Mouse (Mus musculus) limb, embryonic 14.5 days (tissue): ENCODE measurements around the gene Smg7. TPM values are rescaled to one million over a fixed set of nuclear protein-coding genes. Genes with fewer than 3 reads are reported as not detected.

Experiments used
- ATAC-seq: fragments of 200-750 bp; cut with Nextera tagmentation; 2 replicates; pipeline ENCODE4 v1.8.0; 2017; ENCODE audit warnings: low read depth, moderate number of reproducible peaks, moderate TSS enrichment; ENCODE audit not compliant: low FRiP score
- DNase-seq: peaks from one replicate; pipeline ENCODE4 v3.0.0-alpha.2; 2015; ENCODE audit warnings: low spot score
- H3K27ac ChIP-seq: fragments of 300-500 bp; sonication (generic); replicated peaks from 2 replicates; pipeline ENCODE4 v1.5.1; 2014; ENCODE audit warnings: low read depth, mild to moderate bottlenecking, low read length, moderate library complexity, mixed read lengths
- H3K27me3 ChIP-seq: fragments of 300-500 bp; sonication (generic); 2 replicates; pipeline ENCODE4 v1.6.1; 2014; ENCODE audit warnings: low read length, mixed read lengths; ENCODE audit not compliant: control insufficient read depth, insufficient read depth
- H3K36me3 ChIP-seq: fragments of 300-500 bp; sonication (generic); 2 replicates; pipeline ENCODE4 v1.6.1; 2014; ENCODE audit warnings: mild to moderate bottlenecking, low read length, moderate library complexity, mixed read lengths; ENCODE audit not compliant: control insufficient read depth, insufficient read depth
- H3K4me1 ChIP-seq: fragments of 300-500 bp; sonication (generic); 2 replicates; pipeline ENCODE4 v1.6.1; 2014; ENCODE audit warnings: antibody characterized with exemption, low read length, mixed read lengths; ENCODE audit not compliant: control insufficient read depth, insufficient read depth
- H3K4me2 ChIP-seq: fragments of 300-500 bp; sonication (generic); replicated peaks from 2 replicates; pipeline ENCODE4 v1.6.1; 2014; ENCODE audit warnings: low read depth, mild to moderate bottlenecking, low read length, moderate library complexity; ENCODE audit not compliant: severe bottlenecking
- H3K4me3 ChIP-seq: fragments of 300-500 bp; sonication (generic); replicated peaks from 2 replicates; pipeline ENCODE4 v1.5.1; 2014; ENCODE audit warnings: low read length
- H3K9ac ChIP-seq: fragments of 300-500 bp; sonication (generic); 2 replicates; pipeline ENCODE4 v1.6.1; 2014; ENCODE audit warnings: mild to moderate bottlenecking, low read depth, low read length, moderate library complexity; ENCODE audit not compliant: severe bottlenecking
- H3K9me3 ChIP-seq: fragments of 300-500 bp; sonication (generic); 2 replicates; pipeline ENCODE4 v1.6.1; 2016; ENCODE audit warnings: low read length; ENCODE audit not compliant: control insufficient read depth
- POLR2A ChIP-seq: fragments of 200-500 bp; IDR thresholded peaks from 2 replicates; pipeline ENCODE4 v1.8.0; 2012; ENCODE audit warnings: inconsistent platforms, mild to moderate bottlenecking, moderate library complexity, borderline replicate concordance; ENCODE audit not compliant: insufficient read depth, insufficient read length; ENCODE audit errors: extremely low read depth
- WGBS: fragments of 180-500 bp; shearing (Covaris S2); extraction: QIAGEN DNeasy Blood & Tissue Kit; methylation state at CpG from one replicate; pipeline ENCODE4 v1.1.7; 2014; 5-methylcytosine and 5-hydroxymethylcytosine counted together
- polyA plus RNA-seq, 2 experiments: library from polyadenylated mRNA; depleted of rRNA in 1 of 2; stranded (reverse) in 1 of 2; unstranded in 1 of 2; fragments of >200 nt; fragmentation: Nextera tagmentation in 1 of 2; extraction: Ambion mirVana in 1 of 2; gene quantifications; 2 replicates each; pipeline versions ENCODE4 v1.2.1 to v1.2.3; 2012 to 2014

The Smg7 gene
- polyA plus RNA-seq, 2 experiments = 30.0 to 37.3 TPM

DNA sequence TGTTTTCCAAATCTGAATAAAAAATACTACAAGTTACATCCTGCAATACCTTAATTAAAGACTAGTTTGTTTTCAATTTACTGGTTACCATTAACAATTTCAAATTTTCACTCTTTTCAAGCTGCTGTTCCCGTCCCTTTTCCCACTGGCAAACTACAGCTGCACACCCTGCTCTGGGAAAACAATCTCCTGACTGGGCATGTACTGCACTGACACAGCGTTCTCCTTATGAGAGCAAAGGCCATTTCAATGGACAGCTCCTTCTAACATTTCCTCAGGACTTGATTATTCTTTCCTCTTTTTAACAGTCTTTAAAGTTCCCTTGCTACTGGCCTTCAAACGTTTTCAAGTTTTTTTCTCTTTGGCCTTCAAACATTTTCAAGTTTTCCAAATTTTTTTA, 31.4 kb downstream of the Smg7 start:
- Histone ChIP-seq H3K9me3 (no peaks in the 10 kb centered on the region), H3K36me3 (peaks cover 29% of the 10 kb centered on the region), H3K4me3 (no peak overlapping the region), H3K4me2 (no peak overlapping the region), H3K27me3 (no peaks in the 10 kb centered on the region), H3K4me1 (no peaks in the 10 kb centered on the region), H3K27ac (no peak overlapping the region), H3K9ac (no peak overlapping the region)
- ATAC-seq = no peak
- 64% methylated on average over 3 of the region's 3 CpGs for WGBS
- no peak for TF ChIP-seq POLR2A
- DNase-seq = no peak

DNA sequence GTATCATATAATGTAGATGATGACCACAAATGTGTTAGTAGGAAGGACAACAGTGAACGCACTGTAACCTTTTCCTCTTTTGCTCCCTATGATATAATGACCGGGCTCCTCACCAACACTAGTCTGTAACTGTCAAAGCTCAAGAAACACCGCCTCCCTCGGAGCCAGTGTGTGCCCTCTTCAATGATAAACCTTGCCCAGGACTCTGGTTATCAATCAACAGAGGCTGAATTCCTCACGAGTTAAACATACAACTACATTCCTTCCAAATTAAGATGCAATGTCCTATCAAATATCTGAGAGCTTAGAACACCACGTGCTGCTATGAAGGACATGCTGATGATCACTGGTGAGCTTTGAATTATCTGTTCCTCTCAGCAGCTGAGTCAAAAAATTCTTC, 32.5 kb downstream of the Smg7 start:
- no peaks in the 10 kb centered on the region for H3K27me3 ChIP-seq
- WGBS = 92% methylated on average over 6 of the region's 6 CpGs
- ATAC-seq = no peak
- no peak overlapping the region for H3K4me3 ChIP-seq
- H3K4me2 ChIP-seq = no peak overlapping the region
- DNase-seq = no peak
- no peaks in the 10 kb centered on the region for H3K9me3 ChIP-seq
- H3K36me3 ChIP-seq = peaks cover 40% of the 10 kb centered on the region
- TF ChIP-seq POLR2A = no peak
- H3K27ac ChIP-seq = no peak overlapping the region
- no peak overlapping the region for H3K9ac ChIP-seq
- no peaks in the 10 kb centered on the region for H3K4me1 ChIP-seq

DNA sequence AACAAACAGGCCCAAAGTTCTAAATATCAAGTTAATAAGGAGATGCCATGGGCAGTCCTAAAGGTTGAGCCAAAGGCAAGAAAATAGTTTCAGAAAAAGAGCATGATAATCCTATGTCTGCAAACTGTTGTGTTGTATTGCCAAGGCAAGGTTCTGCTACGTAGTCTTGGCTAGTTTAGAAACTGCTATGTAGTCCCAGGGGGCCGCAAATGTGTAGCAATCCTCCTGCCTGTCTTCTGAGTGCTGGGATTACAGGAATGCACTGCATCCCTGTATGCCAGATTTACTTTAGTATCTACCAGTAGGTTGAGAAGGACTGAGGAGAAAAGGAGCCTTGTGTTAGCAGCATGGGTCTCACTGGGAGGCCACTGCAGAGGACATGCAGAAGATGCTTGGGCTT, 55.6 kb downstream of the Smg7 start:
- peaks cover 86% of the 10 kb centered on the region for H3K36me3 ChIP-seq

DNA sequence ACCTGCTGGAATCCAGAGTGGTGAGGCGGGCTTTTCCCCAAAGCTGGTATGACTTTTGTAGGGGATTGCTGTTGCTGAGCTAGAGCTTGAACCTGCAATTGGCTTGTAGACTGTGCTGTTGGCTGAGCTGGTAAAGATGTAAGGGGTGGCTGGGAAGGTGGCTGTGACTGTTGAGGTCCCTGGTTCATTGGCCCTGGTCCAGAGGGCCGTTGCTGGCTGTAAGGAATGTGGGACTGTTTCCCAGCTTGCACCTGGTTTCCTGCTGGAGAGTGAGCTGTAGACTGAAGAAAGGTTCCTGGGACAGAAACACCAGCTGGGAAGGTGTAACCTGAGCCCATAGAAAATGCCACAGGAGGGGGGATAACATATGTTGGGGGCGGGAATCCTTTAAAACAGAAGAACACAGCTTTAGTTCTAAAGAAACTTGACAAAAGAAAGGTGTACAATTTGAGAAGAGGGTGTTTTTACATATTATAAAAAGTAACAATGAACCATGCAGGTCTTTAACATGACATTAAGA, 57.2 kb downstream of the Smg7 start:
- H3K9ac ChIP-seq = no peak overlapping the region
- no peaks in the 10 kb centered on the region for H3K9me3 ChIP-seq
- no peak overlapping the region for H3K27ac ChIP-seq
- WGBS = 60% methylated on average over 3 of the region's 3 CpGs
- ATAC-seq (no peak; the same call in 1 of the 2 replicates), DNase-seq (peak; percentile 4)
- H3K36me3 ChIP-seq = peaks cover 89% of the 10 kb centered on the region
- TF ChIP-seq POLR2A = no peak
- no peak overlapping the region for H3K4me2 ChIP-seq
- H3K4me1 ChIP-seq = no peaks in the 10 kb centered on the region
- H3K27me3 ChIP-seq = no peaks in the 10 kb centered on the region
- no peak overlapping the region for H3K4me3 ChIP-seq

More for the DNA sequence above, 55.6 kb downstream of the Smg7 start:
- no peak for TF ChIP-seq POLR2A
- no peaks in the 10 kb centered on the region for H3K27me3 ChIP-seq
- 94% methylated on average over 2 of the region's 2 CpGs for WGBS
- no peak overlapping the region for H3K4me2 ChIP-seq
- DNase-seq (no peak), ATAC-seq (no peak)
- no peaks in the 10 kb centered on the region for H3K9me3 ChIP-seq
- no peak overlapping the region for H3K9ac ChIP-seq
- no peaks in the 10 kb centered on the region for H3K4me1 ChIP-seq
- H3K4me3 ChIP-seq = no peak overlapping the region
- no peak overlapping the region for H3K27ac ChIP-seq

DNA sequence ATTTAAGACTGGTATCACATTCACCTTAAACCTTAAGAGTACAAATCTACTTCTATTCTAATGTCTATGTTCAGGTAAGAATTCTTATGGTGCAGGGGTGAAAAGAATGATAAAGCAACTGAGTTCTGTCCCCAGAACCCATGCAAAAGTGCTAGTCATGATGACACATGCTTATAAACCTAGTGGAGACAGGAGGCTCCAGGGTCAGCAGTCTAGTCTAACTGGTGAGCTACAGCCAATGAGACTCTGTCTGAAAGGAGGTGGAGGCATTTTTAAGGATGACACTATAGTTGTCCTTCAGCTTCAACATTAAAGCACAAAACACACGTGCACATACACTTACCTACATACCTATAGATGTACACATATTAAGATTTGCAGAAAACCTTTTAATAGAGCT, 57.8 kb downstream of the Smg7 start:
- H3K9me3 ChIP-seq = no peaks in the 10 kb centered on the region

DNA sequence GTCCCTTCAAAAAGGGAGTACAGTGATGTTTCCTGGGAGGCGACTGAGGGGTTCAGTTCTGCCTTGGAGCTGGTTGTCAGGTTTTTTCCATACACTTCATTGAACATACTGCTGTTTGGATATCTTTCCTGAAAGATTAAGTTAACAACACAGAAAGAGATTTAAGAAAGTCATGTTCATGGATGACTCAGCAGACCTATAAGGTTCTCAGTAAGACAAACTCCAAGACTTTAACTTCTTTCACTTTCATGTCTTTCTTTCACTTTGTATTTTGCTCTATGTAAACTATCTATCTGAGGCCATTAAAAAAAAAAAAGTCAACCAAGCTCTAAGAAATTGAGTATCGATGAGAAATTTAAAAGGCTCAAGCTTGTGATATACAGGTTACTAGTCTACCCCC, 61.4 kb downstream of the Smg7 start:
- Histone ChIP-seq H3K9ac (no peak overlapping the region), H3K4me1 (no peaks in the 10 kb centered on the region), H3K9me3 (no peaks in the 10 kb centered on the region), H3K4me3 (no peak overlapping the region), H3K36me3 (peaks cover 91% of the 10 kb centered on the region), H3K27ac (no peak overlapping the region), H3K27me3 (no peaks in the 10 kb centered on the region), H3K4me2 (no peak overlapping the region)
- TF ChIP-seq POLR2A = no peak
- DNase-seq = no peak
- no peak for ATAC-seq
- 85% methylated on average over 2 of the region's 2 CpGs for WGBS

More for the DNA sequence above, 57.8 kb downstream of the Smg7 start:
- DNase-seq (no peak), ATAC-seq (no peak)
- Histone ChIP-seq H3K4me3 (no peak overlapping the region), H3K27me3 (no peaks in the 10 kb centered on the region), H3K27ac (no peak overlapping the region), H3K36me3 (peaks cover 92% of the 10 kb centered on the region), H3K9ac (no peak overlapping the region), H3K4me2 (no peak overlapping the region), H3K4me1 (no peaks in the 10 kb centered on the region)
- TF ChIP-seq POLR2A = no peak
- WGBS = 86% methylated on average over 1 of the region's 1 CpGs
